Mouse (Mus musculus) neutrophil, adult 5-6 weeks (primary cell): ENCODE results near the gene Mesp2. TPM values are rescaled to one million over a fixed set of nuclear protein-coding genes. Genes with fewer than 3 reads are reported as not detected.

Source experiments
- ATAC-seq: fragments of 151-379, 151-347 bp; 2 replicates; pipeline ENCODE4 v1.8.0; 2017; ENCODE audit warnings: mild to moderate bottlenecking, moderate TSS enrichment; ENCODE audit not compliant: insufficient number of reproducible peaks, poor library complexity, low FRiP score, severe bottlenecking; ENCODE audit errors: extremely low read depth
- total RNA-seq: library from RNA; stranded (forward); fragments of 200-1000 nt; gene quantifications from 2 replicates; pipeline ENCODE4 v1.2.3, GENCODE M21; 2017

Gene Mesp2
- total RNA-seq, 1 experiment from 2014 or later = not detected

- no peak for ATAC-seq
Measured at GRCm38 (mm10) chr7:79801391-79801790, 9.1 kb upstream of the Mesp2 start.

GRCm38 (mm10) chr7:79802037-79802436, 8.5 kb upstream of the Mesp2 start:
- ATAC-seq = no peak

DNA sequence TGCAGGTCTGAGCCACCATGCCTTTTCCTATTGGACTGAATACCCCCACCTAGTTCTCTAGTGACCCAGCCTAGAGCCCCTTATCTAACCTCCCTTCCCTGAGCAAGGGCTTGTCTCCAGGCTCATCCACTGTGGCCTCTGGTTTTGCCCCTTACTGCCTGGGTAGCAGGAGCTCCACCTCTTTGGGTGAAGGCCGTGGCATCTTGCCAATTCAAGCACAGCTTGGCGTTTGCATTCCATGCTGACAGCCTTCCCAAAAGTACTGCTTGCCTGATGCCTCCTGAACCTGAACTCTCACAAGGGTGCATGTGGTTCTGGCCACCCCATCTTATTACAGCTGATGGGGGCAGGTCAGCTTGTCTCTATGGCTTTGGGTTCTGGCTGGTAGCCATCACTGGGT, 6.6 kb upstream of the Mesp2 start:
- ATAC-seq = no peak

DNA sequence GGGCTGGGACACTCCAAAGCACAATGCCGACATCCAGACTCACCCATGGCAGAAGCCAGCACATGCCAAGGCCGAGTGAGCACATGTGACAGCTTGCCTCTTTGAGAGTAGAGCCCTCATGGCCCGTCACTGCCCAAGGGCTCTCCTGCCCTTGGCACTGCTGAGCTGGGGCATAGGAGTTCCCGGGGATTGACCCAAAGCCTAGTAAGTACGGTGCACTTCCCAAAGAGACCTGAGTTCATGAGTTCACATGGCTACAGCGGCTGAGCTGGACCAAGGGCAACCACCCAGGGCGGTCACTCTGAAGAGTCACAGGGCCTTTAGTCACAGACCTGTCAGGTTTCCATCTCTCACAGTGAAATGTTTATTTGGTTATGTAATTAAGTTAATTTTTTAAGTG, 2.0 kb upstream of the Mesp2 start:
- no peak for ATAC-seq

DNA sequence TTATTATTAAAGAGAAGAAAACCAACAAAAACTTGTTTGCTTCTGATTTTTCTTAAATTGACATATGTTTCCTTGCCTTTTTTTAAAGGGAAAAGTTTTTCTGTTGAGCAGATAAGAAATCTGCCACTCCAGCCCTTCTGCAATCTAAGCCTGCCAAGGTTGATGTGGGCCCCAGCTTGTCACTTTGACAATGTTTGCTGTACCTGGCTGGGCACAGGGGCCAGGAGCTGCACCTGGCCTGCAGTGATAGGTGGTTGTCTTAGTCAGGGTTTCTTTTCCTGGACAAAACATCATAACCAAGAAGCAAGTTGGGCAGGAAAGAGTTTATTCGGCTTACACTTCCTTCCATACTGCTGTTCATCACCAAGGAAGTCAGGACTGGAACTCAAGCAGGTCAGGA, 2.9 kb downstream of the Mesp2 start:
- ATAC-seq = no peak

GRCm38 (mm10) chr7:79818321-79818720, 7.8 kb downstream of the Mesp2 start:
- no peak for ATAC-seq

DNA sequence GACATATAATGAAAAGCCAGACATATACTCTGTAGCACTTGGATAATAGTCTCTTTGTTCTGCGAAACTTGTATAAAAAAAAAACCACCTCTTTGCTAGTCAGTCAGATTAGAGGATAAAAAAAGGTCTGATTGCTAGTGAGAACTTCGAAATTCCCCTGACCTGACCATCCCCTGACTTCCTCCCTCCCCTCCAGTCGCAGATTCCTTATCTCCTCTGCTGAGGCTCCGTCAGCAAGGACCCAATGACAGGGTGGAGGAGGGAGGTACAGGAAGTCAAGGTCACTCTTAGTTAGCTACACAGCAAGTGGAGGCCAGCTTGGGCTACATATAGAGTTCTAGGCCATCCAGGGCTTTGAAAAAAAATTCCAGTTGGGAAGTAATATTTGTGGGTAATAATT, 9.0 kb downstream of the Mesp2 start:
- ATAC-seq = no peak

DNA sequence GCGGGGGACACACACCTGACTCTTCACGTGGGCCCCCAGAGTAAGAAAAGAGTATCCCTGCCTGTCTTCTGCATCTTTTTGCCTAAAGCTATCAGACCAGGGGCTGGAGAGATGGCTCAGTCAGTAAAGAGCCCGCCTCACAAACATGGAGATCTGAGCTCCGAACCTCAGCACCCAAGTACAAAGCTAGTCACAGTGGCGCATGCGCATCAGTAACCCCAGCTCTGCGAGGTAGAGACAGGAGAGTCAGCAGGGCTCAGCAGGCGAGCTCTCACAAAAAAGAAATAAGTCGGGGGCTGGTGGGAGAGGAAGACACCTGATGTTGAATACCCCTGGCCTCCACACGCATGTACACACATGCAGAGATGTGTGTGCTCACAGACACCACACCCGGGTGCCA, 9.5 kb downstream of the Mesp2 start:
- no peak for ATAC-seq

- ATAC-seq = no peak
Measured at GRCm38 (mm10) chr7:79822092-79822695, 11.7 kb downstream of the Mesp2 start.

DNA sequence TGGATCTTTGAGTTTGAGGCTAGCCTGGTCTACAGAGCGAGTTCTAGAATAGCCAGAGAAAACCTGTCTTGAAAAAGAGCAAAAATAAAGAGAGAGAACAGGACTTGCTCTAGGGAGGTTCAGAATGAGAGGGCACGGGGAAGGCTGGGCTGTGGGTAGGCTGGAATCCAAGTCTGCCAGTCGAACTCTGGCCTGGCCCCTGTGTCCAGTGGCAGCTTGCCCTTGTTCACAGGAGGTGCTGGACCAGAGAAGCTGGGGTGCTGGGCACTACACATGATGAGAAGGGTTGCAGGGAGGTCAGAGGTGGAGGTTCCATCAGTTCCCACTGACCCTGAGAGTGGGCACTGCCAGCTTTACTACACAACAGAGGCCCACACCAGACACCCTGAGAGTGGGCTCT, 17.8 kb downstream of the Mesp2 start:
- ATAC-seq = no peak

DNA sequence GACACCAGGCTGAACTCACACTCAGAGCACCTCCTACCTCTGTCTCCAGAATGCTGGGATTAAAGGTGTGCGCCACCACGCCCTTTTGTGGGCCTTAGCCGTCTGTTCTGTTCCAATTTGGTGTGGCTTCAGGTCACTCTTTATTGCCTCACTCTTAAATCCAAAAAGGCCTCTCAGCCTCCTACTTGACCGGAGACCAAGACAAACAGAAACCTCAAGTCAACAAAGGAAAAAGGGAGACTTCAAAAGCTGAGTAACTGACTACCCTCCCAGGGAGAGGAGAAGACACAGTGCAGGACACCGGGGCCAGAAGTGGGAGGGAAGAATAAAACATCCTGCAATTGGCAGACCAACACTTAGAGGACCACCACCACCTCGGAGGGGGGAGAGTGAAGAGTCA, 20.6 kb downstream of the Mesp2 start:
- ATAC-seq = no peak

- no peak for ATAC-seq
Measured at GRCm38 (mm10) chr7:79831585-79831984, 21.1 kb downstream of the Mesp2 start.

- no peak for ATAC-seq
Measured at GRCm38 (mm10) chr7:79832980-79833379, 22.5 kb downstream of the Mesp2 start.

- ATAC-seq = no peak
Measured at GRCm38 (mm10) chr7:79835196-79835595, 24.7 kb downstream of the Mesp2 start.

DNA sequence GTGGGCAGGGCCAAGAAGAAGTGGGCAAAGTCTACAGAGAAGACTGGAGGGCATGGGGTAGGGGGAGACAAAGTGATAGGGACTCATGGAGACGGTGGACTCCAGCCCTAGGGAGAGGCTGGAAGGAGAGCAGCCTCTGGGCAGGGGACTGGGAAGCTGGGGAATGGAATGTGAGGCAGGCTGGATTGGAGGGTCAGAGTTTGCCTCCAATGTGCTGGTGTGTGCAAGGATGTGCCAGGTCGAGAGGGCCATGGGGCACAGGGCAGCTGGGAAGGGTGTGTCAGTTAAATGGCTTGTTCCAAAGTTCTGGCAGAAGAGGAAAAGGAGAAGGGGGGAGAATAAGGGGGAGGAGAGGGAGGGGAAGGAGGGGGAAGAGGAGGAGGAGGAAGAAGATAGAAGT, 26.7 kb downstream of the Mesp2 start:
- no peak for ATAC-seq

DNA sequence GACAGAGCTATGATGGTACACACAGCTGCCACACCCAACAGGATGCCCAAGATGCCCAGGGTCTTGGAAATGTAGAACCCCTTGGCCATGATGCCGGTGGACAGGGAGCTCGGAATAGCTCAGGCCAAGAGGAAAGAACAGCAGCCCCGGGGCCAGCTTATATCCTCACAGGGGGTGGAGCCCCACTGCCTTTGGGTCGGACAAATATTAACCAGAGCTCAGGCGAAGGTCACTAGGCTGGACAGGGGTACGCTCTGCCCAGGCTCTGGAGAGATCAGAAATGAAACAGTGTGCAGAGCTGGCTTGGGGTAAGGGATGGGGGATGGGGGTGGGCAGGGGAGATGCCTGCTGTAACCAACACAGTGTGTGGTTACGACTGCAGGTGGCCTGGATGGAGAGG, 31.6 kb downstream of the Mesp2 start:
- no peak for ATAC-seq

- ATAC-seq = no peak
Measured at GRCm38 (mm10) chr7:79844090-79844802, 33.7 kb downstream of the Mesp2 start.

DNA sequence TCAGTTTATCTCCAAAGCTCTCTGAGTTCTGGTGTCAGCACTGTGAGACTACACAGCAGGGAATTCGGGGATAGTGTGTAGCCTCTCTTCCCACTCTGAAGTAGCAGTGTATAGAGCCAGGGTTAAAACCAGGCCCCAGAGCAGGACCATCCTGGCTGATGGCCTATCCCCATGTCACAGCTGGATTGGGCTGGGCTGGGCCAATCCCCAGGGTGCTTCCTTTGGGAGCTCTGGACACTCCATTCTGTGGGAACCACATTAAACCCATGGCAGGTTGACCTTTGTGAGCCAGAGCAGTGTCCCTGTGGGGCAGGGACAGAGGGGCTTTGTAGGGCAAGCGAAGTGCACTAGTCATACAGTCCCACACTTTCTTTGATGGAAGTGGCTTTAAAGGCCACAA, 35.8 kb downstream of the Mesp2 start:
- no peak for ATAC-seq

DNA sequence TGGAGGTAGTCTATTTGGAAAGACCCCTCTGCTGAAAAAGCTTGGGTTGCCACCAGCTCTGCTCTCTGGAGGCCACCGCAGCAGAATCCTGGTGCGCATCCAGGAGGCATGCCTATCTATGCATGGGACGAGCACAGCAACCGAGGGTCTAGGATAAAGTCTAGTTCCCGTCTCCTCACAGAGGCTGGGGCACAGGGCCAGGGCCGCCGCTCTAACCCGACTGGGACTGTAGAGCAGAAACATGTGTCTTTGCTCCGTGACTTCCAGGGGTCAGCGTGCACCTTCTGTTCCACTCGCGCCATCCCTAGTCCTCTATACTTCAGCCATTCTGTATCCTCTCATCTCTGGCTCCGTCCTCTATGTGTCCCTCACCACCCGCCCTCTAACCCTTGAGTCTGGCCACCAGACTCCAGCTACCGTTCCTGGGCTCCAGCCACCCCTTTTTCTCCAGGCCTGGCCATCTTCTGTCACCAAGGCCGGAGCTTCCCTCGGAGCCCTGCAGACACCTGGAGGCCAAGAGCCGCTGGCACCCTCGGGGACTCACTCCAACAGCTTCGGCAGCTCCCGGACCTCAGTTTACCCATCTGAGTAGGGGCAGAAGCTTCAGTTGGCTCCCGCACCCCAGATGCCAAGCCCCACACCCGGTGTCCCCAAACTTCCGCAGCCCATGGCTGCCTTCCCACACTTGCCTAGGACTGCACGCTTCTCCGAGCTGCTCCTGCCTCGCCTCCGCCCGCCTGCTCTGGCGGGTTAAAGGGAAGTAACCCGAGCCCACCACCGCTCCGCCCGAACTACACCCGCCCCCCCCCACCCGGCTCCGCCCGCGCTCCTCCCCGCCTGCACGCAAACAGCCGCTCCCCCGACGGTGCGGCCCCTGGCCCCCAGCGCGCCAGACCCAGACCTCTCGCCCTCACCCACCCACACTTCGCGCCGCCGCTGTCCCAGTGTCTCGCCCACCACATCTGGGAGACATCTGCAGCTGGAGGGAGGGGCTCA, 37.2 kb downstream of the Mesp2 start:
- no peak for ATAC-seq

DNA sequence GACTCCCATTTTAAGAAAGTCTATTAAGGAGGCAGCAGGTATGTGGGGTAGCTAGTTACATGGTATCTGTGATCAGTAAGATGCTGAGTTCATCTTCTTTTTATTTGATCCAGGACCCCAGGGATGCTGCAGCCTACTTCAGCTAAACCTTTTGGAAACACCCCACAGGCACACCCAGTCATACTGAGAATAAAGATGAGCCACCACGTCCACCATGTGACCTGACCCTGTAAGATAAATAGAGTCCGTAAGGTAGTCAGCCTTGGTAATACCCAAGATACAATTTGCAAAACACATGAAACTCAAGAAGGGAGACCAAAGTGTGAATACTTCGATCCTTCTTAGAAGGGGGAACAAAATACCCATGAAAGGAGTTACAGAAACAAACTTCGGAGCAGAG, 45.8 kb downstream of the Mesp2 start:
- no peak for ATAC-seq
